Mouse (Mus musculus): ENCODE results near the gene Itgb3bp.

Gene Itgb3bp

DNA sequence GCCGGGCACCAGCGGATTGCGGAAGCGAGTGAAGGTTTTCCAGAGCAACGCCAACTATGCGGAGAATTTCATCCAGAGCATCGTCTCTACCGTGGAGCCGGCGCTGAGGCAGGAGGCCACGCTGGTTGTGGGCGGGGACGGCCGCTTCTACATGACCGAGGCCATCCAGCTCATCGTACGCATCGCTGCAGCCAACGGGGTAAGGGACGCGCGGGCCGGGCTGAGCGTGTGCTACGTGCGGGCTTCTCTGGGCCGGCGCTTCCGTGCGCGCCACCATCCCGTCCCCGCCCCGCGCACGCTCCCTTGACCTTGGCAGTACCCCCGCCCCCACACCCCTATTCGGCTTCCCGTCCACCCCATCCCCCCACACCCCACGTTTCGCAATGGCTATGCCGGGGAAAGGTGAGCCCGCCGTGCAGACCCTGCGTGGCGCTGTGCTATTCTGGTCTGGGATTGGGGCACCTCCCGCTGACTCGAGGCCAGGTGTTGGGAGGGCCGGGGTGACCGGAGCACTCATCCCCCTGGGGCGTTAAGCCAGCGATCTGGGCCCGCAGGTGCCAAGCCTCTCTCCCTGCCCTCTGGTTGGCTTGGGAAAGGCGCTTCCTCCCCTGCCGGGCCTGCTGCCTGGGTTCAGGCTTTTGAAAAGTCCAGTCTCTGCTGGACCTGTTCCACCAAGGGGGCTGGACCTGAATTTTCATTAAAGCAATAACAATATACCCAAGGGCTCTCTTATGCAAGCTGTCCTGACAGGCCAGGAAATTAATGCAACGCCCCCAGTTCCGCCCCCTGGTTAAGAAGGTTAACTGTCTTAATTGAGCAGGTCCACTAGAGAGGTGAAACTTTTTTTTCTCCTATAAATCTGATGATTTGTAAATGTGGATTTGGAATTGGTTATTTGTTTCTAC, at the start of gene Itgb3bp:
Itgb3bp (minus strand) TSS at position 201 of the 905 bp plus-strand sequence.
- peak; percentile 78 for DNase-seq (ENCODE audit: low spot score)

GRCm38 (mm10) chr4:99979326-99979725, 49.7 kb upstream of the Itgb3bp start:
- no peak for DNase-seq (ENCODE audit: low spot score)

- DNase-seq (ENCODE audit: low spot score) = no peak
Measured at GRCm38 (mm10) chr4:99974375-99974774, 44.8 kb upstream of the Itgb3bp start.

DNA sequence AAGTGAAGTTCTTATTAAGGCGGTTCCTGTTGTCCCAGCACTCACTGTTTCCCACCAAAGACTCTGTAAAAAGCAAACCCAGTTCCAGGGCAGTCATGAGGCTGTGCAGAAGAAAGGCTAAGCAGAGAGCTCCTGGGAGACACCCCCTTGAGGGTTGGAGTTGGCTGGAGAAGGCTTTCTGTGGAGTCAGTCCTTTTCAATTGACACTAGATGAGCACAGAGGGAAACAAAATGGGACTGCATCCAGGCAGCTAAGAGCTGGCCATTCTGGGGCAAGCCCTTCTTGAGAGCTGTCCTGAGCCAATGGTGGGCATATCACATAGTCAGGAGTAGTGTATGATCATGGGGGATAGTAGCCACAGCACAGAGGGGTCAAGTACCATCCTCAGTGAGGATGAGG, 44.3 kb upstream of the Itgb3bp start:
- no peak for DNase-seq (ENCODE audit: low spot score)

- no peak for DNase-seq (ENCODE audit: low spot score)
Measured at GRCm38 (mm10) chr4:99972886-99973285, 43.3 kb upstream of the Itgb3bp start.

- DNase-seq (ENCODE audit: low spot score) = no peak
Measured at GRCm38 (mm10) chr4:99970097-99970496, 40.5 kb upstream of the Itgb3bp start.

GRCm38 (mm10) chr4:99969328-99969727, 39.7 kb upstream of the Itgb3bp start:
- DNase-seq (ENCODE audit: low spot score) = no peak

DNA sequence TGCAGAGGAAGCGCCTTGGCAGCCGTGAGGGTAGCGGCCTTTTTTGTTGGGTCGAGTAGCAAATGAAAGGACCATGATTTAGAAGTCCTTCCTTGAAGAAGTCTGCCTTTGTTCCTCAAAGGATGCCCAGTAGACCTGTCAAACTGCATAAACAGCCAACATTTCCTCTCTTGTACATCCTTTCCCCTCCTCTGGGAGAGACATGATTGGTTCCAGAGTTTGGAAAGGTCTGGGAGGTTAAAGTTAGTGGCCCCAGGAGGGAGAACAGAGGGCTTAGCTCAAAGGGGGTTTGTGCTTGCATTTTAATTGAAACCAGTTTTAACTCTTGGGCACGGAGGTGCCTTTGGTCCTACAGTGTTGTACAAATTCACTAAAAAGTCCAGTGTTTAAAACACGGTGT, 36.9 kb upstream of the Itgb3bp start:
- no peak for DNase-seq (ENCODE audit: low spot score)

DNA sequence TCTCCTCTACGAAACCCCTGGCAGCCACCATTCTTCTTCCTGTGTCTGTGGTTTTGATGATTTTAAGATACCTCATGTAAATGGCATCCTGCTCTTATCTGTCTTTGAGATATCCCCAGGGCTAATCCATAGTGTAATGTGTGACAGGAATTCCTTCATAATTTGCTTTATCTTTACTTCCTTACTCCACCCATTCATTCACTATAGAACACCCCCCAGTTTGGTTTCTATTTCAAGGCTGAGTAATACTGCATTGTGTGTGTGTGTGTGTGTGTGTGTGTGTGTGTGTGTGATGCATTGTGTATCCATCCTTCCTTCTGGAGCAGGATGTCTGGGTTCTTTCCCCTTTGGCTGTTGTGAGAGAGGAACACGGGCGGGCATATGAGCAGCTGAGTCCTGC, 29.7 kb upstream of the Itgb3bp start:
- no peak for DNase-seq (ENCODE audit: low spot score)

- no peak for DNase-seq (ENCODE audit: low spot score)
Measured at GRCm38 (mm10) chr4:99958084-99958815, 28.6 kb upstream of the Itgb3bp start.

- no peak for DNase-seq (ENCODE audit: low spot score)
Measured at GRCm38 (mm10) chr4:99957186-99957585, 27.6 kb upstream of the Itgb3bp start.

DNA sequence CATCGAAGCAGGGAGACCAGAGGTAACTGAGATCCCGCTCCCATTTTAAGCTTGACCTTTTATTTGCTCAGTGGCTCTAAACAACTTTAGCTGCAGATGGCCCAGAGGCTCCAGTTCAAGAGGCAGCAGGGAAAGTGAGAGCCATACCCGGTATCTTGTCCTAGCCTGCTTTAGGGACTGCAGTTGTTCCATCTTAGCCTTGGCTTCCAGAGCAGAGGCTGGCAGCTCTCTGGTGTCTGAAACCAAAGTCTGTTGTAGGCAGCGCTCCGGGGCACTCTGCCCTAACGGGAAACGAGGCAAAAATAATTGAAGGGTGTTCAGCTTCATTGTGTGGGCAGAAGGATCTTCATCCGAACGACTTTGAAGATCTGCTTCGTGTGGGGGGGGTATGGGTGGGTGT, 25.8 kb upstream of the Itgb3bp start:
- no peak for DNase-seq (ENCODE audit: low spot score)

- no peak for DNase-seq (ENCODE audit: low spot score)
Measured at GRCm38 (mm10) chr4:99953904-99954303, 24.3 kb upstream of the Itgb3bp start.

- DNase-seq (ENCODE audit: low spot score) = no peak
Measured at GRCm38 (mm10) chr4:99947896-99948295, 18.3 kb upstream of the Itgb3bp start.

GRCm38 (mm10) chr4:99947192-99947591, 17.6 kb upstream of the Itgb3bp start:
- peak; percentile 68 for DNase-seq (ENCODE audit: low spot score)

DNA sequence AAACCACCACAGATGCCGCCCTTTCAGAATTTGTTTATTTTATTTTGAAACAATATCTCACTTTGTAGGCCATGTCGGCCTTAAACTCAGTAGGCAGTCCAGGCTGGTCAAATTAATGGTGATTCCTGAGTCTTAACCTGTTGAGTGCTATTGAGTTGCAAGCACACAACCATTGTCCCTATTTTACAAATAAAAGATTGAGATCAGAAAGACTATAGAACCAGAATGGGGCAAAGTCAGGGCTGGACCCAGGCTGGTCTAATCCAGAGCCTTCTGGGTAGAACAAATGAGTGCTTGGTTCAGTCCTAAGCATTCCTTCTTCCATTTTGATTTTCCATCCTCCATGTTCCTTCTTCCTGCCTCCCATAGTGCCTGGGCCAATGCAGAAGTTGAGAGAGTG, 16.9 kb upstream of the Itgb3bp start:
- no peak for DNase-seq (ENCODE audit: low spot score)

DNA sequence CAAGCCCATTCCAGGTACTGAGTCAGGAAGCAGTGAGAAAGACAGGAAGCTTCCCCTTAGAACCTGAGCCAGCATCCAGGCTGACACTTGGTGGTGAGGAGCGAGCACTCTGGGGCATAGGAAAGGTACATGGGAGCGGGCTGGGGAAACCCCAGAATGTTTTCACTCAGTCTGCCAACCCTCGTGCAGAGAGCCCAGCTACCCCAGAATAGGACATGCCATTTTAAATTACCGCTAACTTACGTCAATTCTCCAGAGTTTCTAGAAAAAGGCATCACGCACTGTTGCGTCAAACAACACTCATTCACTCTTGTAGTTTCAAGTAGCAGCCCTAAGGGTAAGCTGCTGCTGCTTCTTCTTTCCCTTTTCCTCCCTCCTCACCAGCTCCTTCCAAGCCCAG, 15.4 kb upstream of the Itgb3bp start:
- DNase-seq (ENCODE audit: low spot score) = no peak

GRCm38 (mm10) chr4:99944606-99945005, 15.0 kb upstream of the Itgb3bp start:
- DNase-seq (ENCODE audit: low spot score) = no peak

GRCm38 (mm10) chr4:99941655-99942414, 12.2 kb upstream of the Itgb3bp start:
- peak; percentile 24 for DNase-seq (ENCODE audit: low spot score)

- peak; percentile 61 for DNase-seq (ENCODE audit: low spot score)
Measured at GRCm38 (mm10) chr4:99939711-99940505, 10.3 kb upstream of the Itgb3bp start.

DNA sequence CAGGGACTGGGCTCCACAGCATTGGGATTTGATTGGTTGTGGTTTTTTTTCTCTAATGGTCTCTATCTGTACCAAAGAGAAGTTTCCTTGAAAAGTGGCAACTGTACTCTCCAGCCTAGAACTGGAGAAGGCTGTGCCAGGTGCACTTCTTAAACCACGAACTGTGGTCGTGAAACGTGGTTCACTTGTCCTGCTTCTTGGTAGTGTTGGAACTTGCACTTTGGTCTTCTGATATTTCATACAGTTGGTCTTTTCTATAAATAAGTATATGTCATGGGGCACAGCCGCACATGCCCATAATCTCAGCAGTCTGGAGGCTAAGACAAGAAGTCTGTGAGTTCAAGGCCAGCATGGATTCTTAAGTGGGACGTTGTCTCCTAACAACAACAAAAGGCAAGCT, 6.7 kb upstream of the Itgb3bp start:
- DNase-seq (ENCODE audit: low spot score) = no peak

DNA sequence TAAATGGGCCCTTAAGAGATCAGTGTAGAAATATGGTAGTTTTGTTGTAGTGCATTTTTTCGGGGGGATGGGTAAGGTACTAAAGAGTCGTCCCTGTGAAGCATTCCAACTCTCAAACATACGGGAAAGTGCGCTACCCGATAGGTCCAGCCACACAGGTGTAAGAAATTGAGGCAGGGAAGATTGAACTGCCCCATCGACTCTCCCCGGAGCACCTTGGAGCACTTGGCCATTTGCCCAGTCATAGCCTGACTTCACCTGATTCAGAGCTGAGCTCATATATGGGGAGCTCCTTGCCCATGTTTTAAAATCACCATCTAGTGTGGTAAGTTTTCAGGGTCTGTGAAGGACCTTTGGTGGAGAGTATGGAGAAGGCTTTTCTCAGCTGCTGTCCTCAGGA, 5.2 kb upstream of the Itgb3bp start:
- DNase-seq (ENCODE audit: low spot score) = no peak
